Mouse (Mus musculus) forelimb bud, embryonic 11.5 days (tissue): ENCODE results near the gene Gm45021.

ENCODE experiments used
- DNase-seq: peaks from one replicate; pipeline ENCODE4 v3.0.0-alpha.2; 2012; ENCODE audit warnings: low read depth, low spot score

Gm45021 gene

DNA sequence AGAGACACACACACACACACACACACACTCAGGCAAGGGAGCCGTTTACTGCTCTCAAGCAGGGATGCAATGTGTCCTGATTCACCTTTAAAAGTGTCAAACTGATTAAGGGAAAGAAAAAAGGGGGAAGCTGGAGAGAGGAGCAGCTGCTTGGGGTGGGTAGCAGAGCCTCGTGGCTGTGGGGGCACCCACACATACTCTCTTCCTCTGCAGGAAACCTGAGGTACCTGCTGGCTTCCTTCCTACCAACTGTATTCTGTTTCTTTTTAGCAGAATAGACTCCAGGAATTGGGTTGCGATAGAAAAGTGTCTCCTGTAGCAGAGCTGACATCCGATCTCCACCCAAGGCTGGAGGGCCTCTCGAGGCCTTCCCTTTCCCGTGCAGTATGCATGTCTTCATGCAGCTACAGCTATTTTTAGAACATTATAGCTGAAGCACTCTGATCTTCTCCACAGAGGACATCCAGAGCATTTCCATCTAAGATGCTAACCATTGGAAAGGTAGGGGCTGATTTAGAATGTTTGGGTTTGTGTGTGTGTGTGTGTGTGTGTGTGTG is at the start of gene Gm45021:
Gene Gm45021, plus strand, starts transcription at position 417 of the 557 bp plus-strand sequence.
- no peak for DNase-seq

DNA sequence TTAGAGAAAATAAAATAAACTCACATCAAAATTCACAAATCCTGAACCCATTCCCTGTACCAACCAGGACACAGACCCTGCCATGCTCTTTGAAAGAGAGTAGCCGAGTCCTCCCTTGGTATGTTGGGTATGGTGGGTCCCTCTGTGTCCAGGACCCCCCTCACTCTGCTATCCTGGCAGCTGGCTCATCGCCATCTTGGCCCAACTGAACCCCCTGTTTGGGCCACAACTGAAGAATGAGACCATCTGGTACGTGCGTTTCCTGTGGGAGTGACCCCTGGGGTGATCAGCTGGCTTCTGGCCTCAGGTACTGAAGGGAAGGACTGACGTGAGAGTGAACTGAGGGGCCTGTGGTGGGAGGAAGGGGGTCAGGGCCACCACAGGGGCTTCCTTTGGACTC is 49.5 kb upstream of the Gm45021 start:
- no peak for DNase-seq

DNA sequence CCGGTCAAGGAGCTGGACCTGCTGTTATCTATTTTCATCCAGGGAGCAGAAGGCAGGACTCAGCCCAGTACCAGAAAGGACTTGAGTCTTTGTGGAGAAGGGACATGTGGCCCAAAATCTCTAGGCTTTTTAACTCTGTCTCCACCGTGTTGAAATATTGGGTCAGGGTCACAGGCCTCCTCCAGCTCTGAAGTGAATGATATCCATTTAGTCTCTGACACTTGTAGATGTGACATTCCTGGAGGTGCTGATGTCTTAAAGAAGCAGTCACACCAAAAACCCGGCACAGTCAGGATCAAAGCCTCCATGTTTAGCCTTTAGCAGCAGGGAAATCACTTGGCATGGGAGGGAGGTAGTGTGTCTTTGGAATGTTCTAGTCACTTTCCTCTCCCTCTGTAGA is 48.7 kb upstream of the Gm45021 start:
- DNase-seq = no peak

DNA sequence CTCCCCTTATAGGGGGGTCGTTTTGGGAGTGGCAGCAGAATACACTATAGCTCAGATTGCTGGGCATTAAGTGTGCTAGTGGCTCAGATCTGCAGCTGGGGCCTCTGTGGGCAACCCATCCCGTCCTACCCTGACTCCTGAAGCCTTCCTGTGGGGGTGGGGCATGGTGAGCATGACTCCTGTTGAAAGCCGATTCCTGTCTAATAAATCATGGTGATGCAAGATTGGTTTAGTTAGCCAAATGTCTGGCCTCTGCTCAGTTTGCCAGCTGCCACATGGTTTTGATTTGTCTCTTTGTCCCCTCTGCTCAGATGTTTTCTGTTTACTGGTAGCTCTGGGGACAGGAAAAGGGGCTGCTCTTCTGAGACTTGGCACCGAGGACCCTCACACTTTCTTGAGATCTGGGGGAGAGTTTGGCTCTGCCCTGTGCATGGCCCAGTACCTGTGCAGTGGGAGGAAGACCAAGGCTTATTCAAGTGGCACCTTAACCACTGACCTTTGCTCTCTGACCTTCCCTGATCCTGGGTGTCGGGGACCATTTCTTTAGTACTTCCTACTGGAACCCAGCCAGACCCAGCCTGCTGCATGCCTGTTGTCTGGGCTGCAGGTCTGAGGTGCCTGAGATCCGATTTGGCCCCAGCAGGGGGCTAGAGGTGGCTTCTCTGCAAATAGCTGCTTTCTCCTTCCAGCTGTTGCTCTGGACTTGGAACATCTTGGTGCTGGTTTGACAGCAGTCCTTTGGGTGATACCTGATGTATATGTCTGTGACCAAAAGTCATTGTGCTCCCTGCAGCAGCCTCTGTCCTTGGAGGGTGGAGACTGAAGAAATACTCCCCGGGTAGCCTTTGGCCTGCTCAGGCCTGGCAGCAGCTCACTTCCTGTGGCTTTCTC is 47.6 kb upstream of the Gm45021 start:
- DNase-seq = peak; percentile 92

DNA sequence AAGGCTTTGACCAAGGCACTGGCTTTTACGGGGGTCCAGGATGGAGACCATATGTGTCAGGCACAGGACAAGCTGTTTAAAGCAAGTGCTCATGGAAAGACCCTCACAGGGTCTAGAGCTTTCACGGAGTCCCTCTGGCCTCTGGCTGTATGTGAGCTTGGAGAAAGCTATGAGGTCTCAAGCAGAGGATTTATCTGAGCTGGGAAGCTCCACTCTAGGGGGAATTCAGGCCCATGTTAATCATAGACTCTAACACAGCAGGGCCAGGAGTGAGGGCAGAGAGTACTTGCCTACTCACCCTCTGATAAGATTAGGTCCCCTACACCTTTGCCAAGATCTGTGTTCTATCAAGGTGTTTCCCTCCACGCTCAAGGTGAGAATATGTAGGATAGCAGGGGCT is 46.8 kb upstream of the Gm45021 start:
- no peak for DNase-seq

DNA sequence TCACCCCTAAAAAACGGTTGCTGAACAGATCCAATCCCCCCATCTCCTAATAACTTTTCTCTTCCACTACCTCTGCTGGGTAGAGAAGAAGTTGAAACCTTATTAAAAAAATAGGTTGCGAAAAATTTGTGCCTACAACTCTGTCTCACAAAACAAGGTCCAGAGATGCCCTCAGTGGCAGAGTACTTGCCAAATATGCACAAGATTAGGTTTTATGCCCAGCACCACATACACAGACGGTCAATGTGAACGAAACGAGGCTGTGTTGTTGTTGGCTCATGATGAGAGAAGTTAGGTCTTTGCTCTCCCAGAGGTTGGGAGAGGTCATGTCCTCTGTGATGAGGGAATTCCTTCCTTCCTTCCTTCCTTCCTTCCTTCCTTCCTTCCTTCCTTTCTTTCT is 44.2 kb upstream of the Gm45021 start:
- DNase-seq = no peak

DNA sequence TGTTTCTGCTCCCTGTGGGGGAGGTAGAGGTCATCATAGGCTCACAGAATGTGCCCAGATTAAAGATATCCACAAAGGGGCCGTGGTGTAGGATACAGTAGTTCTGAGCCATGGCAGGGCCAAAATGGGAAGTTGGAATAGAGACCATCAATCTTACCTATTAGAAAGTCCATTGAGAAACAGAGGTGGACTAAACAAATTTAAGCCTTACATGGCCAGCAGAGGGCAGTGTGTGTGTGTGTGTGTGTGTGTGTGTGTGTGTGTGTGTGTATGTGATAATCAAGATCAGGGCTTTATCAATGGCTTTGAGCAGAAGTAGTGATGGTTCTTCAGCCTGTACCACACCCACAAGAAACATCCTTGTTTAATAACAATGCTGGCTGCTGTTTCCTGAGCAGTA is 43.1 kb upstream of the Gm45021 start:
- no peak for DNase-seq

DNA sequence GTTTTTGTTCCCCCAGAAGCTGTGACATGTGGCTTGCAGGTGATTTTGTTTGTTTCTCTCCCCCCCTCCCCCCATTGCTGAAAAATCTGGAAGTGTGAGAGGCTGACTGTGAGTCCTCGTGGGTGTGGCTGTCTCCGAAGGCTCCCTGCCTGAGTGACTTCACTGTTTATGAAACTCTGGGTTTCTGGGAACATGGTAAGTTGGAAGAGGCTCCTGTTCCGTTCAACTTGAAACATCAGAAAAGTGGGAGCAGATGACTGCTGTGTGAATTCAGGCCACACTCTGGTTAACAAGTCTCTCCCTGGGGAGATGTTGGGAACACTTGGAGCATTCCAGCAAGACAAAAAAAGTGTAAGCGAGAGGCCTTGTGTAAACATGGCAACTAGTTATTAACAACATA is 42.6 kb upstream of the Gm45021 start:
- DNase-seq = no peak

DNA sequence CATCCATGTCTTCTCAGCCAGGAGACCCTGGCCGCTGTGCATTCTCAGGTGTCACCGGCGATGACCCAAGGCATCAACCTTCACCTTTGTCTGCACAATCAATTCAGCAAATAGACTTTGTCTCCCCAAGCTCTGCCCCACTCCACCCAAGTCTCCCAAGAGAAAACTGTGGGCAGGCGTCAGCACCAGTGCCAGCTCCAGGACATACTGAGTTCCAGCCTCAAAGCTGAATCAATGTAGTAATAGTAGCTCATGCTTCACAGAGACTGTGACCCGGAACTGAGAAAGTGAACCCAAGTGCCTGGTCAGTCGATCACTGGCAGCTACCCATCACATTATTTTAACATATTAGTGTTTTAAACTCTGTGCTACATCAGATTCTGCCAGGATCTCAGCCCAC is 41.1 kb upstream of the Gm45021 start:
- no peak for DNase-seq

DNA sequence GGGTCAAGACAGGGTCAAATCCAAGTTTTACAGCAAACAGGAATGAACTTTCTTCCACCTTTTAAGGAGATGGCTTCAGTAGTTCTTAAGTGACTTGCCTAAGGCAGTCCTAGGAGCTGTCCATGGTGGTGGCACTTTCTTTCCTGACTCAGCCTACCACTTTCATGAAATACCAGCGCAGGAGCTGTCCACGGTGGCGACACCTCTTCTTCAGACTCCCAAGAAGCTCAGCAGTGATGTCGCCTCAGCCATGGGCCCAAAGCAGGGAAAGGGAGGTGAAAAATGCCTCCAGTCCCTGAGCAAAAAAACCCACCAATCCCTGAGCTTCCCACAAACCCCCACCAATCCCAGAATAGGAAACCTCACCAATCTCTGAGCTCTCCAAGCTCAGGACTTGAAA is 36.5 kb upstream of the Gm45021 start:
- DNase-seq = no peak

DNA sequence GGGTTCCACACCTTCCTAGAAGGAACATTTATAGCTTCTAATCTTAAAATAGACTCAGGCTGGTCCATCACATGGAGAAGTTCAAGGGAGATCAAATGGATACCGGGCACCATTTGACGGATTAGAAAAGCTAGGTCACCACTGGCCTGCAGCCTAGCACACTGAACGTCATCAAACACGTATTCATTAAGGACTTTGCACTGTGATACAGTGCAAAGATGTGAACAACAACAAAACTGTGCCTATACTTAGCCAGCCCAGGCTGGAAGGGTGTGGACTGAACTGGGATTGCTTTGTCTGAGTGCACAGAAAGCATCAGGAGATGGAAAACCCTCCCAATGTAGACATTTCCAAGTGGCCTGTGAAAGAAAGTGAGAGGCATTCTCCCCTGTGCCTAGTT is 35.6 kb upstream of the Gm45021 start:
- no peak for DNase-seq

DNA sequence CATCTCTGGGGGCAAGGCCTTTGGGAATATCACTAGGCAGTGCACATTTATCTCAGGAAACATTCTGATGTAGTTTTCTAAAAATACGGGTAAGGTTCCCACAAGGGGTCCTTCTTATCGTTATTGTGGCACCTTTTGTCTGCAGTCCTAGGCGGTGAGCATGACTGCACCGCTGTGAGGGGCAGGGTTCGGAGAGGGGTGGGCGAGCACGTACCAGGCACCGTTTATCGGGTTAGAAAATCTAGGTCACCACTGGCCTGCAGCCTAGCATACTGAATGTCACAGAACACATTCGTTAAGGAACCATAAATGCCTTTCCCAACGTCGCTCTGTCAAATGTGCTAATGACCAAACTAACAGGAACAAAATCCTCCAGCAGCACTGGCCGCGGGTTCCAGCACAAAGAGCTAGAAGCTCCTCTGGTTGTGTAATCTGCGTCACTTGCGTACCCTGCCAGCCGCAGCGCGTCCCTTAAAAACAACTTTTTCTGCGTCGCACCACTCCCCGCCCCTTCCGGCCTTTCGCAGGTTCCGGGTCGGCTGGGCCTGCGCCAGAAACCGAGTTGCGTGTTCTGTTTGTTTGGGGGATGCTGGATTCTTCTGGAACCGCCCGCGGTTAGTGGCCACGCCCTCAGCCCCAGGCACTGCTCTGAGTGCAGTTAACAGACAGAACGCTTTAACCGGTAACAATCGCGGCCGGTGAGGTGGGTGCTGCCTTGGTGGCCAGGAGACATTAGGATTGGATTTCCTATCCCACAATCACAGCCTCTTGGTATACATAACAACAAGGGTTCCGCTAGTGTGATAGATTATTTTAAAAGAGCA is 34.9 kb upstream of the Gm45021 start, which contains the start of gene Lrrc61:
Gene Lrrc61, plus strand, starts transcription at position 517 of the 824 bp plus-strand sequence.
- DNase-seq = peak; percentile 92

DNA sequence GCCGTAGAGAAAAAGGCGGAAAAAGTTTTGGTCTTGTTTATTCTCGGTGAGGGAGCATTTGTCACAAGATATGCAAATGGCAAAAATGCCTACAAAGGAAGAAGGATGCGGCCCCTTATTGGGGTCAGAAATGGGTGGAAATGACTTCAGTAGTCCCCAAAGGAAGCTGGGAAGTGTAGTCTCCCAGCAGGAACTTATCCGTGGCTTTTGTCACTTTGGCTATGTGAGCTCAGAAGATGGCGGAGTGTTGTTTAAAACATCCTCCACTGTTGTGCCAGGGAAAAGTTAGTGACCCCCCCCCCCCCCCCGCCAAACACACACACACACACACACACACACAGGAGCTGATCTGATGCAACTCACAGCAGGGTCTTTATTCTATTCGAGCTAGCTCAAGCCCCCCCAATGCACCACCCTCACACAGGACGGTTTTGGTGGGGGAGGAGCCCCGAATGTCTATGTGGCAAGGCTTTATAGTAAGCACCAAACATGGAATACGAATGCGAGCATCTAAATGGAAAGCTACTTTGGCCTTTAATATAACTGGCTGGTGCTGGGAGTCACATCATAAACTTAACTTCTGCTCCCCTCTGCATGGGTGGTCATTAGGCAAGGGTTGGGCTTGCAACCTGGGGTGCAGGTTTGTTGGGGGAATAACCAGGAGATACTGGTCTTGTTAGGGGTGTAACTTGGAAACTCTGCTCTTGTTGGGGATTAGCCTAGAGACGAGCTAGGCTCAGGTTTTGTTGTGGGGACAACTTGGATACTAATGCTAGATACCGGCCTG is 34.1 kb upstream of the Gm45021 start:
- peak; percentile 63 for DNase-seq

DNA sequence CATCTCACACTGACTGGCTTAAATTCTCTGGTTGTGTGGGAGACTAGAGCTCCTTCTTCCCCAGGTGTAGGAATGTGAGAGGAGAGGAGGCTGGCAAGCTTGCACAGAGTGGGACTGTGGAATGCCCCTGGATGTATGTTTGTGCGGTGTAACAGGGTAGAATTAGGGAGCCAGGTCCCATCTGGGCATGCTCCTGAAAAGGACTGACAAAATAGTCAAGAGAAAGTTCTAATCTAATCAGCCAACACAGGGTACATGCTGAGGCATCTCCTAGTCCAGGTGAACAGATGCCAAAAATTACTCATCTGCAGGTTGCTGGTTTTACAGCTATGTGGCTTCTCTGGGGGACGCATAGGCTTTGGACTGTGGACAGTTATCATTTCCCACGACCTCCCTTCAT is 33.5 kb upstream of the Gm45021 start:
- no peak for DNase-seq

DNA sequence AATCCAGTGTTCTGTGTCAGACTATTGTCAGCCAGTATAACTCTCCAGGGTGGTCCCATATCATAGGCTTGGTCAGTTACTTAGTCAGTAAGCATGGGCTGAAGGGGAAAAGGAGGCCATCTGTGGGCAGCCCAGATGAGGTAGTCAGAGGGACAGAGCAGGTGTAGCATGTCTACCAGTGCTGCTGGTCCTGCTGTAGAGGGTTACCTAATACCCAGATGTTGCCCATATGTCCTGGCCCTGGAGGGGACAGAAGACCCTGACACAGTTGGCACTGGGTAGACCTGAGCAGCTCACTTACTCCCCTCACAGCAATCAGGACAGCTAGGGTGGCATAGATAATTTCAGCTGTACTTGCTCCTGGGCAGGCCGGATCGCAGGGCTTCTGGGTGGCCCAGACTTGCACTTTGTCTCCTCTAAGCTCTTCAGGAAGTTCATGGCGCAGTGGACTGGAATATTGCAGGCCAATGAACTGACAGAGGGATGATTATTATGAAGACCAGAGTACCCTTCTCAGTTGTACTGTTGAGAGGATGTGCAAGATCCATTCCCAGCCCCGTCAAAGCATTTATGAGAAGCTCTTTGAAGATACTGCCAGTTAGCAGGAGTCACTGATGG is 23.6 kb upstream of the Gm45021 start:
- DNase-seq = no peak

DNA sequence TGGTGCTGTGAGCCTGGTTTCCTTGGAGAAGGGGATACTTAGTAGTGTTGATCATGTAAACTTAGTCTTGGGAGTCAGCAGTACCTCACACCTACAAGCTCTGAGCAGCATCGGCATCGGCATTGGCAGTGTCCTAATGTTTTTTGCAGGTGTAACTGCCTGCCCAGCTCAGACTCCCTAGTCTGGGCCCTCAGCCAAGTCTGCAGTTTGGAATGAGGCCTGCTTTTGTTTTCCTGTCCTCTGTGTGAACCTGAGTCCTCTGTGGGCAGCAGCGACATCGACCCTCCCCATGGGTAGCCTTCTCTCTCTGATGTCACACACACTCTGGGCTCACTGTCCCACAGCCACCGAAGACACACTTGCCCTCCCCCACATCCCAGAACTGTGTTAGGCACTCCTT is 23.1 kb upstream of the Gm45021 start:
- no peak for DNase-seq

DNA sequence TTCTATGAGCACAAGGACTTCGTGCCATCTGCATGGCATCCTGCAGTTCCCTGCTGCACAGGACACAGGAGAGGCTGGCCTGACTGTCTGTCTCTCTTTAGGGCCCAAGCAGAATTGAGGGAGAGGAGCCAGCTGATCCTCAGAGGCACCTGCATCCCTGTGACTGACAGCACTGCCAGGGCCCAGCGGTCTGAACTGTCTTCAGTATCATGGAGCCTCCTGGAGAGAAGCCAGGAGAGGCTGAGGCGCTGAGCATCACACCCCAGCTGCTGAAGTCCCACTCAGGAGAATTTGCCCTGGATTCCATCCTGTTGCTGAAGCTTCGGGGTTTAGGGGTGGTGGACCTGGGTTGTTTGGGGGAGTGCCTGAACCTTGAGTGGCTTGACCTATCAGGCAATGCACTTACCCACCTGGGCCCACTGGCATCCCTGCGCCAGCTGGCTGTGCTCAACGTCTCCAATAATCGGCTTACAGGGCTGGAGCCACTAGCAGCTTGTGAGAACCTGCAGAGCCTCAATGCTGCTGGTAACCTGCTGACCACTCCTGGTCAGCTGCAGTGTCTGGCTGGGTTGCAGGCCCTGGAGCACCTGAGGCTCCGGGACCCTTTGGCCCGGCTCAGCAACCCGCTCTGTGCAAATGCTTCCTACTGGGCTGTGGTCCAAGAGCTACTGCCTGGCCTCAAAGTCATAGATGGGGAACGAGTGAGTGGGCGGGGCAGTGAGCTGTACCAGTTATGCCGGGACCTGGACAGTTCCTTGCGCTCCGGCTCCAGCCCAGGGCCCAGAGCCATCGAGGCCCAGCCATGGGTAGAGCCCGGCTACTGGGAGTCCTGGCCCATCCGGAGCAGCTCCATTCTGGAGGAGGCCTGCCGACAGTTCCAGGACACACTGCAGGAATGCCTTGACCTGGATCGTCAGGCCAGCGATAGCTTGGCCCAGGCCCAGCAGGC is 21.1 kb upstream of the Gm45021 start:
- no peak for DNase-seq

DNA sequence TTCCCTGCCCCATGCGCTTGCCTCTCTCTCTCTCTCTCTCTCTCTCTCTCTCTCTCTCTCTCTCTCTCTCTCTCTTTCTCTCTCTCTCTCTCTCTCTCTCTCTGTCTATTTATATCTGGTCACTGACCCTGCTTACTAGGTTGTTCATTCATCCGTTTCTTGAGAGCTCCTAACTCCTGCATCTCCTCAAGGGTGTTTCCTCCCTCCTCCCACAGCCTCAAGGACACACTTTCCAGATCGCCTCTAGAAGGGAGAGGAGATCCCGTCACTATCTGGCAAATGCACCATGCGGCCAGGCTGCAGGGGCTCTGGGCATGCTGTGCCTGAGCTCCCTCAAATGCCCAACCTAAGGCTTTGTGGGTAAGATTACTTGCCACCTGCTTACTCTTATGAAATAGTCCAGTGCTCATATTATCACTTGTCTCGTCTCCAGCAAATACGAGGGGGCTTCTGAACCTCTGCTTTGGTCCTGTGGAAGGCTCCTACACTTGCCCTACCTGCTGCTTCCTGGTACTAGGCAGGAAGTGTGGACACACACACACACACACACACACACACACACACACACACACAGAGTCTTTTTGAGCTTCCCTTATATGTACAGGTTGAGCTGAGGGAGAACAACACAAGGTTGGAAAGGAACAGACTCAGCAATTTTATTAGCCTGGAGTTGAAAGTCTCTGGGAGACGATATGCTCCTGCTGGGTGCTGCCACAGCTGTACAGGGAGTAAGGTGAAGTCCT is 20.2 kb upstream of the Gm45021 start:
- no peak for DNase-seq

DNA sequence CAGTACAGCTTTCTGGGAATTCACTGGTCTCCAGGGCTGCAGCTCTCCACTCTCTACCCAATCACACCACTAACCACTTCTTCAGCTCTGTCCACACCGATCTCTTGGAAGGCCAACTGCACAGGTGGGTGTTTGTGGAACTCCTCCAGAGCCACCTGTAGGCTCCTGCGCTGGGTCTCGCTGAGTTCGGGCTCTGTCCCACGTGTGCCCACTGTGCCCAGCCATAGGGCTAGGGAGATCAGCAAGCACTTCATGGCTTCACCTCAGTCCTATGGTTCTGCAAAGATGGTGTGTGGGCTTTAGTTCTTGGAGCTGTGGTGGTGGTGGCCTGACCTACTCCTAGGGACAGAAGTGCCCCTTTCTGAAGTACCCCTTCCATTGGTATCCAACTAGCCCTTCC is 17.4 kb upstream of the Gm45021 start:
- no peak for DNase-seq
